Mouse (Mus musculus) CH12.LX (cell line): ENCODE results near the gene Sgsm1. TPM values are rescaled to one million over a fixed set of nuclear protein-coding genes. Genes with fewer than 3 reads are reported as not detected.

Source experiments
- DNase-seq: peaks from one replicate; pipeline ENCODE4 v3.0.0-alpha.2; 2013; ENCODE audit errors: extremely low read depth
- H3K27ac ChIP-seq: 2 replicates; pipeline ENCODE4 v1.5.1; 2012; ENCODE audit warnings: low read depth, mild to moderate bottlenecking, control low read depth, moderate library complexity; ENCODE audit not compliant: insufficient read depth
- H3K27me3 ChIP-seq: replicated peaks from 2 replicates; pipeline ENCODE3; 2012; ENCODE audit warnings: inconsistent platforms
- H3K36me3 ChIP-seq, 2 experiments: replicated peaks in 1 of 2; 2 replicates each; pipeline versions ENCODE3 to v1.6.1; 2012; ENCODE audit warnings: inconsistent platforms in 1 of 2, low read length in 1 of 2, mild to moderate bottlenecking in 1 of 2, mixed read lengths in 1 of 2, moderate library complexity in 1 of 2; ENCODE audit not compliant: control insufficient read depth in 1 of 2, insufficient read depth in 1 of 2
- H3K4me1 ChIP-seq, 2 experiments: 2 replicates each; pipeline ENCODE4 v1.6.1; 2012; ENCODE audit warnings: inconsistent platforms in 1 of 2, moderate library complexity in 1 of 2; ENCODE audit not compliant: insufficient read depth in 2 of 2, control insufficient read depth in 1 of 2
- H3K4me2 ChIP-seq: 2 replicates; pipeline ENCODE4 v1.6.1; 2012; ENCODE audit warnings: low read depth, mild to moderate bottlenecking, control low read depth; ENCODE audit not compliant: poor library complexity, insufficient read depth, severe bottlenecking
- H3K4me3 ChIP-seq, 3 experiments: fragments of 150-350 bp in 1 of 3; sonication (generic) in 1 of 3; replicated peaks in 1 of 3; 2 replicates each; pipeline versions ENCODE3 to v1.5.1; 2011 to 2012; ENCODE audit warnings: low read depth in 2 of 3, low read length in 2 of 3, mild to moderate bottlenecking in 2 of 3, moderate library complexity in 2 of 3, control low read depth in 1 of 3, improper control_type of control experiment in 1 of 3, inconsistent platforms in 1 of 3, mixed read lengths in 1 of 3; ENCODE audit not compliant: poor library complexity in 1 of 3
- H3K79me2 ChIP-seq: replicated peaks from 2 replicates; pipeline ENCODE4 v1.6.1; 2012; ENCODE audit warnings: mild to moderate bottlenecking, moderate library complexity; ENCODE audit not compliant: control insufficient read depth, poor library complexity, insufficient read depth, severe bottlenecking; ENCODE audit errors: extremely low read depth
- H3K9ac ChIP-seq: 2 replicates; pipeline ENCODE4 v1.6.1; 2012; ENCODE audit warnings: low read depth, mild to moderate bottlenecking, control low read depth, moderate library complexity; ENCODE audit not compliant: insufficient read depth
- H3K9me3 ChIP-seq: replicated peaks from 2 replicates; pipeline ENCODE3; 2012; ENCODE audit warnings: low read length, inconsistent platforms, mixed read lengths
- BHLHE40 ChIP-seq: IDR thresholded peaks from 2 replicates; pipeline ENCODE4 v1.6.1; 2011; ENCODE audit warnings: mild to moderate bottlenecking, low read depth, low read length, improper control_type of control experiment
- CTCF ChIP-seq, 2 experiments: IDR thresholded peaks in 1 of 2; conservative IDR thresholded peaks in 1 of 2; 2 replicates each; pipeline ENCODE4 v1.5.1; 2011 to 2012; ENCODE audit warnings: low read depth in 2 of 2, low read length in 2 of 2, improper control_type of control experiment in 1 of 2, inconsistent platforms in 1 of 2, mild to moderate bottlenecking in 1 of 2, moderate library complexity in 1 of 2
- JUND ChIP-seq: conservative IDR thresholded peaks from 2 replicates; pipeline ENCODE4 v1.6.1; 2011; ENCODE audit warnings: low read depth, low read length, improper control_type of control experiment
- PAX5 ChIP-seq: IDR thresholded peaks from 2 replicates; pipeline ENCODE4 v1.6.1; 2012; ENCODE audit warnings: low read length, inconsistent platforms, mixed read lengths
- POLR2A ChIP-seq: IDR thresholded peaks from 2 replicates; pipeline ENCODE4 v1.6.1; 2011; ENCODE audit warnings: low read depth, mild to moderate bottlenecking, improper control_type of control experiment, low read length
- RAD21 ChIP-seq: IDR thresholded peaks from 2 replicates; pipeline ENCODE4 v1.6.1; 2011; ENCODE audit warnings: low read depth, mild to moderate bottlenecking, low read length, improper control_type of control experiment, moderate library complexity
- TBP ChIP-seq: conservative IDR thresholded peaks from 2 replicates; pipeline ENCODE4 v1.6.1; 2011; ENCODE audit warnings: low read depth, low read length, improper control_type of control experiment
- UBTF ChIP-seq: IDR thresholded peaks from 2 replicates; pipeline ENCODE4 v1.6.1; 2012; ENCODE audit warnings: low read depth, mild to moderate bottlenecking, inconsistent platforms, low read length, improper control_type of control experiment, moderate library complexity
- ZKSCAN1 ChIP-seq: IDR thresholded peaks from 2 replicates; pipeline ENCODE4 v1.6.1; 2012; ENCODE audit warnings: low read depth, inconsistent platforms, low read length, improper control_type of control experiment, borderline replicate concordance
- dilution Hi-C: fragments of 300-500 bp; cut with MboI; formaldehyde crosslinking; loops from 2 replicates; pipeline ENCODE4 v1.14.3; 2020; ENCODE audit warnings: low sequenced_read_pairs; ENCODE audit not compliant: extremely low pct_unique_long_range_greater_than_20kb, extremely low pct_ligation_motif_present
- in situ Hi-C: fragments of 300-500 bp; cut with MboI; formaldehyde crosslinking; loops from 3 replicates; pipeline ENCODE4 v1.14.3; 2019; ENCODE audit warnings: low sequenced_read_pairs, low pct_ligation_motif_present, low pct_unique_long_range_greater_than_20kb, mixed read lengths
- polyA plus RNA-seq: library from polyadenylated mRNA; unstranded; fragments of >175 nt; gene quantifications from 2 replicates; pipeline ENCODE4 v1.2.1, GENCODE M21; 2012; ENCODE audit warnings: low read depth; ENCODE audit not compliant: insufficient read length
- total RNA-seq, 2 experiments: library from RNA; depleted of rRNA; stranded (reverse); fragments of 300-350 nt in 1 of 2; fragments of >200 nt in 1 of 2; gene quantifications; 2 replicates each; pipeline ENCODE4 v1.2.3; 2012 to 2014

Gene Sgsm1
- total and polyA plus RNA-seq, 3 experiments: 0.08 TPM; not detected in 2

DNA sequence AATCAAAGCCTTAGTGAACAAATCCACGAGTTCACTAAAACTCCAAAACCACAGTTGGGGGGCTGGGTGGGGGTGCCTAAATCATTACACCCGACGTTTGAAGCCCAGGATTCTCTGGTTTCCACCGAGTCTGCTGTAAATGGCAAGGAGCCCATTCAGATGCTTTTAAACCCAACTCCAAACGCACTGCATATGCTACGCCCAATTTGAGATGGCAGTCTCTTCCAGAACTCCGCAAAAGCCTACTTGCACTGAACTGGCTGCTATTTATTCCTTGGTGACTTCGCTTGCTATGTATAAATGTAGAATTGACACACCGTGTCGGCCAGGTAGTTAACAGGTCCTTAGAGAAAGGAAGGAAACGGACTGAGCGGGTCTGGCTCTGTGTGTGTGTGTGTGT lies 115.1 kb downstream of the Sgsm1 start:
- H3K36me3 ChIP-seq: no peaks in the 10 kb centered on the region
- H3K27ac ChIP-seq: no peak overlapping the region
- dilution Hi-C loops: loop anchor here (25.0 kb wide), 1 partner anchor 108 kb away; the partner anchor contains the start of gene Crybb3
- H3K9me3 ChIP-seq: no peaks in the 10 kb centered on the region
- in situ Hi-C loops: no loop called here
- H3K4me3 ChIP-seq: no peak overlapping the region
- TF ChIP-seq POLR2A (no peak), TBP (no peak), RAD21 (no peak), ZKSCAN1 (no peak)
- no peak for DNase-seq
- H3K27me3 ChIP-seq: peaks cover 76% of the 10 kb centered on the region
- no peak overlapping the region for H3K9ac ChIP-seq
- H3K4me1 ChIP-seq: peaks cover 0 to 1% of the 10 kb centered on the region in 2 experiments; a peak in 1 of 4 replicates
- no peaks in the 10 kb centered on the region for H3K79me2 ChIP-seq
- H3K4me2 ChIP-seq: no peak overlapping the region

DNA sequence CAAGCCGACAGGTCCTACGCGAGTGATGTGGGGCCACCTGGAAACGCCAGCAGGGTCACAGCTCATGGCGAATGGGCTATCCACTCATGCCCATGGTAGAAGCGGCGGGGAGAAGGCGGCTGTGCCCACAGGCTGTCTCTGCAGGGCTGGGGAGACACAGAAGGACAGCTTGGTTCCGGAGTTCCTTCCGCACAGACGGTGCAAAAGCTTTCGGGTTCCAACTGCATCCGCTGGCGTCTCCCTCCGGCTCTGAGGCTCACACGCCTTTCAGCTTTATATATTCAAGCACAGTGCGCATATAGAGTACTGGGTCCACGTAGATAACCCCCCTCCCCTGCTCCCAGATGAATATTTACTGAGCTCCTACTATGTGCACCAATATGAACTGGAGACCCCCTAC lies 116.8 kb downstream of the Sgsm1 start:
- H3K9me3 ChIP-seq: no peaks in the 10 kb centered on the region
- H3K4me1 ChIP-seq: peaks cover 0 to 7% of the 10 kb centered on the region in 2 experiments; a peak in 2 of 4 replicates
- H3K4me2 ChIP-seq: no peak overlapping the region
- dilution Hi-C loops: loop anchor here (25.0 kb wide), 1 partner anchor 106 kb away; the partner anchor contains the start of gene Crybb3
- DNase-seq: no peak
- no peak overlapping the region for H3K9ac ChIP-seq
- H3K27ac ChIP-seq: no peak overlapping the region
- in situ Hi-C loops: no loop called here
- H3K27me3 ChIP-seq: peaks cover 62% of the 10 kb centered on the region
- H3K36me3 ChIP-seq: no peaks in the 10 kb centered on the region
- no peak for TF ChIP-seq UBTF
- TF ChIP-seq PAX5: no peak
- no peak for TF ChIP-seq CTCF (conservative IDR thresholded peaks at IDR 0.05 in 1 of 2, IDR thresholded peaks at IDR 0.05 in 1 of 2; ENCODE audit: low read depth in 2 of 2, low read length in 2 of 2)
- TF ChIP-seq BHLHE40: no peak
- TF ChIP-seq JUND: no peak
- H3K79me2 ChIP-seq: no peaks in the 10 kb centered on the region
- H3K4me3 ChIP-seq: no peak overlapping the region

Other genes starting within 250 kb of the Sgsm1 start
- not detected in 2 replicates for gene Crybb2, start 240.7 kb downstream of the Sgsm1 start, total RNA-seq (2012; rRNA removed)
- not detected in 2 replicates for gene Crybb2, start 240.7 kb downstream of the Sgsm1 start, total RNA-seq (2014; rRNA removed)
- gene Crybb2, start 240.7 kb downstream of the Sgsm1 start, polyA plus RNA-seq: not detected in 2 replicates
- gene Crybb3, start 229.2 kb downstream of the Sgsm1 start, total RNA-seq (2012; rRNA removed): not detected in 2 replicates
- gene Crybb3, start 229.2 kb downstream of the Sgsm1 start, total RNA-seq (2014; rRNA removed): not detected in 2 replicates
- gene Crybb3, start 229.2 kb downstream of the Sgsm1 start, polyA plus RNA-seq: not detected in 2 replicates
- 0.67 and 0.93 TPM in 2 replicates for gene 2900026A02Rik, start 89.5 kb downstream of the Sgsm1 start, total RNA-seq (2012; rRNA removed)
- gene 2900026A02Rik, start 89.5 kb downstream of the Sgsm1 start, total RNA-seq (2014; rRNA removed): 0.76 and 0.85 TPM in 2 replicates
- gene 2900026A02Rik, start 89.5 kb downstream of the Sgsm1 start, polyA plus RNA-seq: 3.6 and 4.6 TPM in 2 replicates
- not detected in 2 replicates for gene Tmem211, start 83.9 kb downstream of the Sgsm1 start, total RNA-seq (2012; rRNA removed)
- gene Tmem211, start 83.9 kb downstream of the Sgsm1 start, total RNA-seq (2014; rRNA removed): not detected in 2 replicates
- not detected in 2 replicates for gene Tmem211, start 83.9 kb downstream of the Sgsm1 start, polyA plus RNA-seq
- not detected in 2 replicates for gene Aym1, start 46.5 kb upstream of the Sgsm1 start, total RNA-seq (2012; rRNA removed)
- gene Aym1, start 46.5 kb upstream of the Sgsm1 start, total RNA-seq (2014; rRNA removed): not detected in 2 replicates
- not detected in 2 replicates for gene Aym1, start 46.5 kb upstream of the Sgsm1 start, polyA plus RNA-seq
- 0.38 and 0.42 TPM in 2 replicates for gene Wscd2, start 179.5 kb upstream of the Sgsm1 start, total RNA-seq (2012; rRNA removed)
- gene Wscd2, start 179.5 kb upstream of the Sgsm1 start, total RNA-seq (2014; rRNA removed): 0.38 and 0.39 TPM in 2 replicates
- 0.48 and 0.51 TPM in 2 replicates for gene Wscd2, start 179.5 kb upstream of the Sgsm1 start, polyA plus RNA-seq